Mouse (Mus musculus) lung, postnatal 0 days (tissue): ENCODE measurements around the gene Susd6. TPM values are rescaled to one million over a fixed set of nuclear protein-coding genes. Genes with fewer than 3 reads are reported as not detected.

Experiments used
- ATAC-seq: fragments of 200-750 bp; cut with Nextera tagmentation; 2 replicates; pipeline ENCODE4 v1.8.0; 2017; ENCODE audit warnings: moderate library complexity
- DNase-seq: peaks from one replicate; pipeline ENCODE4 v3.0.0-alpha.2; 2016; ENCODE audit warnings: low spot score
- H3K27ac ChIP-seq: fragments of 300-500 bp; sonication (generic); 2 replicates; pipeline ENCODE4 v1.5.1; 2014; ENCODE audit warnings: antibody characterized with exemption, mild to moderate bottlenecking, low read length, mixed read lengths
- H3K27me3 ChIP-seq: fragments of 300-500 bp; sonication (generic); replicated peaks from 2 replicates; pipeline ENCODE4 v1.6.1; 2014; ENCODE audit warnings: low read length, mixed read lengths; ENCODE audit not compliant: insufficient read depth
- H3K36me3 ChIP-seq: fragments of 300-500 bp; sonication (generic); 2 replicates; pipeline ENCODE4 v1.6.1; 2014; ENCODE audit warnings: low read length, mixed read lengths; ENCODE audit not compliant: insufficient read depth
- H3K4me1 ChIP-seq: fragments of 300-500 bp; sonication (generic); 2 replicates; pipeline ENCODE4 v1.6.1; 2014; ENCODE audit warnings: antibody characterized with exemption, low read depth, low read length, mixed read lengths; ENCODE audit not compliant: insufficient read depth
- H3K4me2 ChIP-seq: fragments of 300-500 bp; sonication (generic); replicated peaks from 2 replicates; pipeline ENCODE4 v1.6.1; 2014; ENCODE audit warnings: low read depth, mild to moderate bottlenecking, low read length, moderate library complexity, mixed read lengths
- H3K4me3 ChIP-seq: fragments of 300-500 bp; sonication (generic); 2 replicates; pipeline ENCODE4 v1.5.1; 2014; ENCODE audit warnings: low read depth, low read length
- H3K9ac ChIP-seq: fragments of 300-500 bp; sonication (generic); replicated peaks from 2 replicates; pipeline ENCODE4 v1.6.1; 2014; ENCODE audit warnings: low read depth, mild to moderate bottlenecking
- H3K9me3 ChIP-seq: fragments of 300-500 bp; sonication (generic); 2 replicates; pipeline ENCODE4 v1.6.1; 2016; ENCODE audit warnings: low read length, mixed read lengths
- CTCF ChIP-seq: IDR thresholded peaks from 2 replicates; pipeline ENCODE4 v1.5.1; 2016; ENCODE audit warnings: antibody characterized with exemption, mild to moderate bottlenecking
- EP300 ChIP-seq: IDR thresholded peaks from 2 replicates; pipeline ENCODE4 v1.6.1; 2016; ENCODE audit warnings: antibody characterized with exemption, mild to moderate bottlenecking, control low read depth
- WGBS: fragments of 180-500 bp; shearing (Covaris S2); extraction: QIAGEN DNeasy Blood & Tissue Kit; methylation state at CpG from one replicate; pipeline ENCODE4 v1.1.7; 2014; 5-methylcytosine and 5-hydroxymethylcytosine counted together
- polyA plus RNA-seq: library from polyadenylated mRNA; unstranded; fragments of >200 nt; fragmentation: Nextera tagmentation; extraction: Ambion mirVana; gene quantifications from 2 replicates; pipeline ENCODE4 v1.2.1, GENCODE M21; 2015

Susd6 gene
- polyA plus RNA-seq, 1 experiment from 2014 or later, result 26.5 TPM

DNA sequence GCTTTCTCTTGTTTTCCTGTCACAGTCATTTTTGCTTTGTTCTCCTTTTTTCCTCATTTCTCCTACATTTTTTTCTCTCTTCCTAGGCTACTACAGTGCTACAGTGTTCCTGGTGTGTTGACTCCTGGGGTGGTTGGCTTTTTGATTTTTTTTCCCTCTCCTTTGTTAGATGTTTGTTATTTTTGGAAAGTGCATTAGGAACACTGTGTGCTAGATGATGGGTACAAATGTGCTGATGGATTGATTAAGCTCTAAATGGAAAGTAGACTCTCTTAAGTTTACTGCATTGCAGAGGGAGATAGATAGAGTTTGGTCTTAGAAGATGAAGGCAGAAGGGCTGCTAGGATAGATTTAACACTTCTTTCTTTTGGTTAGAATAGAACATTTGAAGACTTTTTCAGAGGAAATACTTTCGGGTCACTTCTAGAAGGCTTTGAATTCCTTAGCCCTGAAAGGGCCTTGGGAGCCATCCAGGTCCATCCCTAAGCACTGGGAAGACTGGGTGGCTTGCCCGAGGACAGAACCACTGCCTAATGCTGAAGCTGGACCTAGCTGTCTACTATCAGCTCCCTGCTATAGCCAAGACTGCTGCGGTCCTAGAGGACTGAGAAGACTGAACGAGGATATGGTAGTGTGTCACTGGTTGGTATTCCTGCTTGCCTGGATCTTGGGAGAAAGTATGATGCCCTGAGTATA is 31.1 kb downstream of the Susd6 start:
- Histone ChIP-seq H3K4me1 (peaks cover 59% of the 10 kb centered on the region), H3K27ac (peak overlapping the region; percentile 78), H3K9me3 (no peaks in the 10 kb centered on the region), H3K27me3 (no peaks in the 10 kb centered on the region), H3K4me2 (no peak overlapping the region), H3K36me3 (no peaks in the 10 kb centered on the region), H3K4me3 (no peak overlapping the region), H3K9ac (0 out of 2 replicates have a peak overlapping the region, but pooled peaks have one; percentile 0)
- 51% methylated on average over 4 of the region's 4 CpGs for WGBS
- DNase-seq (peak; percentile 54), ATAC-seq (peak; percentile 59)
- TF ChIP-seq EP300, result peak; percentile 92
- TF ChIP-seq CTCF, result no peak

DNA sequence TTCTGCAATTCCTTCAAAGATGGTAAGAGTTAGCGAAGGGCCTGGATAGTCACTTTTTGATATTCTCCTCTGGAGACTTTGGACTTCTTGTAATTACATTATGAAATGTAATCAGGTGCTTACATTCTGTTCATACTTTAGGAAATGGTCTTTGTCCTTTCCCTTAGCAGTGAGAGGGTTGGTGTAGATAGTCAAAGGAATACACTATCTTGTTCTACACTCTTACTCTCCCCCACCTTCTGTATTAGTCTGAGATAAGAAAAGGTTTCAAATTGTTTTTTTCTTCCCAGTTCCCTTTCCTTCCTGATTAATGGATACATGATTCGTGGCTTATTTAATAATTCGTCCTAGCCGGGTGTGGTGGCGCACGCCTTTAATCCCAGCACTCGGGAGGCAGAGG is 32.2 kb downstream of the Susd6 start:
- 88% methylated on average over 7 of the region's 7 CpGs for WGBS
- peaks cover 49% of the 10 kb centered on the region for H3K4me1 ChIP-seq

DNA sequence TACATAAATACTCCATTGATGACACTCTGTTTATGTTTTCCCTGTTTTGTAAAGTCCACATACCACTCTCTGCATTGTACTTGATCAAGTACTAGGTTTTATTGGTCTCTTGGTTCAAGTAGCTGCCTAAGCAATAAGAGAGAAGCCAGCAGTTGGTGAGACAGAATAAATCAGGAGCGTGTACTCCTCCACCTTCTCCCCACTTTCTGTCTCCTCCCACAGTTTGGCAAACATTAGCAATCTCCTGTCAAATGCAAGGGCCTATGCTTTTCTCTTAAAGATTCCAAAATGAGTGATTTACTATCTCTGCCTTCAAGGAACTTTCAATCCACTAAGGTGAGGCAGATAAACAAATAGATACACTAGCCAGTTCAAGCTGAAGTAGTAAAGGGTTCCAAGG is 33.9 kb downstream of the Susd6 start:
- ATAC-seq, result no peak
- 51% methylated on average over 1 of the region's 1 CpGs for WGBS

More for the DNA sequence above, 32.2 kb downstream of the Susd6 start:
- Histone ChIP-seq H3K4me3 (no peak overlapping the region), H3K27me3 (no peaks in the 10 kb centered on the region), H3K9me3 (no peaks in the 10 kb centered on the region), H3K9ac (no peak overlapping the region), H3K4me2 (no peak overlapping the region), H3K36me3 (no peaks in the 10 kb centered on the region), H3K27ac (0 out of 2 replicates have a peak overlapping the region, but pooled peaks have one; percentile 78)
- no peak for TF ChIP-seq CTCF
- TF ChIP-seq EP300, result no peak
- DNase-seq (no peak), ATAC-seq (no peak)

DNA sequence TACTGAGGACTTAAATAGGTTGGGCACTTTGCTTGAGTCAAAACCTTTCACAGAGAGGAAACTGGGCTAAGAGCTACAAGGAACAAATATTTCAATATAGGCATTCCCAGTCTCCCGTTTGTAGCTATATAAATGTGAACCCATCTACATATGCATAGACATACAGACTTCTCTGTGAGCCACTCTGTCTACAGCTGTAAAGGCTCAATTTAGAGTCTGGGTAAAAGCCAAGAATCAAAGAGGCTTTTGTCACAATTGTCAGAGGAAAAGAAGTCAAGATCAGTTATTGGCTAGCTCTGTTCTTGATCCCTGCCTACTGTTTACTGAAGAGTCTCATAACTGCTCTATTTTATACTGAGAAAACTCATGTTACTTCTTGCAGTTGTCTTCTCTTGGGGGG is 36.1 kb downstream of the Susd6 start:
- no peaks in the 10 kb centered on the region for H3K27me3 ChIP-seq
- WGBS, result 36% methylated on average over 1 of the region's 1 CpGs
- H3K4me3 ChIP-seq, result no peak overlapping the region
- H3K27ac ChIP-seq, result no peak overlapping the region
- no peak overlapping the region for H3K4me2 ChIP-seq
- no peaks in the 10 kb centered on the region for H3K9me3 ChIP-seq
- ATAC-seq (no peak), DNase-seq (no peak)
- TF ChIP-seq CTCF (no peak), EP300 (no peak)
- no peak overlapping the region for H3K9ac ChIP-seq
- peaks cover 48% of the 10 kb centered on the region for H3K4me1 ChIP-seq
- H3K36me3 ChIP-seq, result 0 out of 2 replicates have a peak, but pooled peaks cover 4% of the 10 kb centered on the region

More for the DNA sequence above, 33.9 kb downstream of the Susd6 start:
- Histone ChIP-seq H3K9ac (no peak overlapping the region), H3K4me1 (peaks cover 50% of the 10 kb centered on the region), H3K4me3 (no peak overlapping the region), H3K27ac (no peak overlapping the region), H3K27me3 (no peaks in the 10 kb centered on the region), H3K4me2 (no peak overlapping the region), H3K9me3 (no peaks in the 10 kb centered on the region), H3K36me3 (no peaks in the 10 kb centered on the region)
- TF ChIP-seq CTCF (no peak), EP300 (no peak)
- no peak for DNase-seq

DNA sequence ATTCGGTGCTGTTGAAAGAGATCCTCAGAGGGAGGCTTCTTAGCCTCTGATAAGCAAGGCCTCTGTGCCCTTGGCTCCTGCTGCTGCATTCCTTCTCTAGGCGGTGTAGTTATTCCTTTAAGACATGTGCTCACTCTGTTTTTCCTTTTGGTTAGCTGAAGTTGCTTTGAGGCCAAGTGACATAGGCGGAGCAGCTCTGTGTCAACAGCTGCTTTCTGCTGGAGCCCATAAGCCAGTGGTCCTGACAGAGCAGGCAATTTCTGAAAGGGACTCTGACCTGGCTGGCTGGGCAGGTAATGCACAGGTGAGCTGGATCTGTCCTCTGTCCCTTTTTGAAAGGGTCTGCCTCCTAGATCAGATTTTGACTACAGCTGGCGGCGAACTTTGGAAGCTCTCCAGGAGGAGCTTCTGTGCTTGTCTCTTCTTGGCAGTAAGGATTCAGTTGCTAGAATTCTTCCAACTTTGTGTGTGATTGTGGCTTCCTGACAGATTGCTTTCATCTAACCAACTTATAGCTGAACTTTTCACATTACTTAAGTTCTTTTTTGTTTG is 37.2 kb downstream of the Susd6 start:
- WGBS, result 16% methylated on average over 5 of the region's 5 CpGs
- no peak for TF ChIP-seq EP300
- no peak for TF ChIP-seq CTCF
- Histone ChIP-seq H3K9me3 (no peaks in the 10 kb centered on the region), H3K27me3 (no peaks in the 10 kb centered on the region), H3K36me3 (0 out of 2 replicates have a peak, but pooled peaks cover 4% of the 10 kb centered on the region), H3K4me3 (no peak overlapping the region), H3K9ac (no peak overlapping the region), H3K27ac (peak overlapping the region; percentile 64), H3K4me1 (peaks cover 45% of the 10 kb centered on the region), H3K4me2 (no peak overlapping the region)
- peak; percentile 72 for DNase-seq
- ATAC-seq, result peak; percentile 76

GRCm38 (mm10) chr12:80828020-80828419 is 37.7 kb downstream of the Susd6 start:
- DNase-seq, result no peak
- Histone ChIP-seq H3K4me1 (peaks cover 46% of the 10 kb centered on the region), H3K36me3 (0 out of 2 replicates have a peak, but pooled peaks cover 4% of the 10 kb centered on the region), H3K27ac (peak overlapping the region; percentile 64), H3K27me3 (no peaks in the 10 kb centered on the region), H3K9ac (no peak overlapping the region), H3K4me2 (0 out of 2 replicates have a peak overlapping the region, but pooled peaks have one; percentile 17), H3K4me3 (no peak overlapping the region), H3K9me3 (no peaks in the 10 kb centered on the region)
- no peak for ATAC-seq
- WGBS, result 46% methylated on average over 5 of the region's 5 CpGs
- TF ChIP-seq EP300 (no peak), CTCF (no peak)
